Mouse (Mus musculus) heart, postnatal 4 days (tissue): Measurements from ENCODE around the gene Ino80d. TPM values are rescaled to one million over a fixed set of nuclear protein-coding genes. Genes with fewer than 3 reads are reported as not detected.
A peak's percentile ranks its signal among the peaks of the same experiment; 100 is the strongest.

ENCODE experiments used
- DNase-seq: peaks from one replicate; pipeline ENCODE4 v3.0.0; 2021
- total RNA-seq, 2 experiments: library from RNA; stranded (reverse); gene quantifications; 2 replicates each; pipeline ENCODE4 v1.2.3; 2021

The Ino80d gene
- total RNA-seq, 2 experiments from 2014 or later = 26.0 to 27.3 TPM

GRCm38 (mm10) chr1:62987561-62987960 is 126.9 kb downstream of the Ino80d start:
- DNase-seq = no peak

GRCm38 (mm10) chr1:62986267-62986666 is 128.2 kb downstream of the Ino80d start:
- DNase-seq = peak; percentile 64

- peak; percentile 71 for DNase-seq
These were observed 129.9 kb downstream of the Ino80d start for GRCm38 (mm10) chr1:62984566-62984965.

GRCm38 (mm10) chr1:62976742-62977141 is 137.7 kb downstream of the Ino80d start:
- no peak for DNase-seq

GRCm38 (mm10) chr1:62966885-62967284 is 147.6 kb downstream of the Ino80d start:
- no peak for DNase-seq

- DNase-seq = peak; percentile 78
These were observed 150.2 kb downstream of the Ino80d start for GRCm38 (mm10) chr1:62964291-62964690.

- DNase-seq = peak; percentile 23
These were observed 157.4 kb downstream of the Ino80d start for GRCm38 (mm10) chr1:62956942-62957645.

- no peak for DNase-seq
These were observed 157.9 kb downstream of the Ino80d start for GRCm38 (mm10) chr1:62956526-62956925.

- DNase-seq = no peak
These were observed 159.1 kb downstream of the Ino80d start for GRCm38 (mm10) chr1:62955340-62955739.

GRCm38 (mm10) chr1:62953036-62953435 is 161.4 kb downstream of the Ino80d start:
- no peak for DNase-seq

- no peak for DNase-seq
These were observed 162.1 kb downstream of the Ino80d start for GRCm38 (mm10) chr1:62952319-62952718.

- DNase-seq = peak; percentile 78
These were observed 163.2 kb downstream of the Ino80d start for GRCm38 (mm10) chr1:62951067-62951809.

GRCm38 (mm10) chr1:62950526-62950925 is 163.9 kb downstream of the Ino80d start:
- no peak for DNase-seq

GRCm38 (mm10) chr1:62947807-62948206 is 166.7 kb downstream of the Ino80d start:
- no peak for DNase-seq

GRCm38 (mm10) chr1:62946987-62947386 is 167.5 kb downstream of the Ino80d start:
- DNase-seq = no peak

- no peak for DNase-seq
These were observed 179.6 kb downstream of the Ino80d start for GRCm38 (mm10) chr1:62934752-62935329.

GRCm38 (mm10) chr1:62934100-62934513 is 180.4 kb downstream of the Ino80d start:
- no peak for DNase-seq

- DNase-seq = no peak
These were observed 181.0 kb downstream of the Ino80d start for GRCm38 (mm10) chr1:62933288-62934099.

- DNase-seq = peak; percentile 88
These were observed 185.0 kb downstream of the Ino80d start for GRCm38 (mm10) chr1:62929477-62929876.

- DNase-seq = no peak
These were observed 195.2 kb downstream of the Ino80d start for GRCm38 (mm10) chr1:62919219-62919618.

- DNase-seq = no peak
These were observed 197.9 kb downstream of the Ino80d start for GRCm38 (mm10) chr1:62916609-62917008.

- no peak for DNase-seq
These were observed 200.0 kb downstream of the Ino80d start for GRCm38 (mm10) chr1:62914495-62914894.

GRCm38 (mm10) chr1:62911426-62911825 is 203.0 kb downstream of the Ino80d start:
- no peak for DNase-seq
